ENCODE assay signal across 19 mouse cellular contexts in genomic region chr7:89391281-89391680, GRCm38 (mm10). TPM values are rescaled to one million over a fixed set of nuclear protein-coding genes. Genes with fewer than 3 reads are reported as not detected.
DNase-seq lines count a peak whose midpoint lies in the region; ATAC-seq and TF ChIP-seq lines count a peak whose summit lies in the region.
"Had no signal": no experiment of that assay in that cellular context is flagged by ENCODE, and none has a peak within 500 bp of the region (broad histone marks: within the 10 kb centered on the region; RNA-seq: fewer than 3 reads in every experiment).

No protein-coding gene starts in this region.

- peaks cover 25% of the 10 kb centered on the region for H3K4me1 ChIP-seq in kidney, adult 2 months (ENCODE audit: control insufficient read depth, insufficient read depth, low read length)
- no peaks in the 10 kb centered on the region for H3K4me1 ChIP-seq in midbrain, embryonic 11.5 days (ENCODE audit: control insufficient read depth, insufficient read depth, low read length)
- H3K4me1 ChIP-seq in midbrain, postnatal 0 days (ENCODE audit: insufficient read depth, low read length) = no peaks in the 10 kb centered on the region
- H3K4me1 ChIP-seq: forebrain, embryonic 15.5 days had no signal

- no peaks in the 10 kb centered on the region; the same call in 1 of the 2 replicates for H3K9me3 ChIP-seq in midbrain, embryonic 11.5 days (ENCODE audit: control insufficient read depth, low read length)
- H3K9me3 ChIP-seq in midbrain, postnatal 0 days (ENCODE audit: low read length) = 0 out of 2 replicates have a peak, but pooled peaks cover 2% of the 10 kb centered on the region
- H3K9me3 ChIP-seq: embryonic facial prominence, embryonic 12.5 days; forebrain, embryonic 15.5 days; G1E; heart, embryonic 13.5 days had no signal

- intact Hi-C loops in gastrocnemius, adult 2 months (cut with DNase I) = no loop called here
- intact Hi-C loops in gastrocnemius, postnatal 36 days (cut with DNase I) = no loop called here

- no peaks in the 10 kb centered on the region for H3K36me3 ChIP-seq in kidney, adult 2 months (ENCODE audit: control insufficient read depth, insufficient read depth, low read length)
- H3K36me3 ChIP-seq in midbrain, embryonic 11.5 days (ENCODE audit: control insufficient read depth, insufficient read depth, low read length) = no peaks in the 10 kb centered on the region
- no peaks in the 10 kb centered on the region for H3K36me3 ChIP-seq in midbrain, postnatal 0 days (ENCODE audit: insufficient read depth, low read length)
- H3K36me3 ChIP-seq: embryonic facial prominence, embryonic 12.5 days; forebrain, embryonic 15.5 days; G1E had no signal

- 74% methylated on average over 3 of the region's 3 CpGs for WGBS in kidney, adult 2 months
- WGBS in midbrain, embryonic 11.5 days = 90% methylated on average over 3 of the region's 3 CpGs
- WGBS in midbrain, postnatal 0 days = 97% methylated on average over 3 of the region's 3 CpGs

- DNase-seq in gastrocnemius, adult 2 months = no peak
- DNase-seq in gastrocnemius, postnatal 36 days = no peak
- peak; percentile 67 for DNase-seq in kidney, adult 2 months
- no peak for DNase-seq in kidney, postnatal 14 days
- peak; percentile 64 for DNase-seq in midbrain, embryonic 11.5 days (ENCODE audit: low spot score, missing footprints)
- DNase-seq in midbrain, postnatal 0 days (ENCODE audit: low spot score) = no peak
- DNase-seq in layer of hippocampus, postnatal 10 days (ENCODE audit: low spot score in 2 of 2) = no peak
- DNase-seq in ovary, adult 18-20 months (ENCODE audit: low spot score) = no peak
- DNase-seq: B cell, adult 2 months; cerebellum, adult 11-12 months; cerebellum, adult 9-10 months; cerebellum, postnatal 25 days; gastrocnemius, postnatal 10 days; heart, postnatal 36 days had no signal

- H3K9ac ChIP-seq in midbrain, embryonic 11.5 days (ENCODE audit: low read length) = no peak overlapping the region
- H3K9ac ChIP-seq in midbrain, postnatal 0 days (replicated peaks; ENCODE audit: low read length, poor library complexity, severe bottlenecking) = no peak overlapping the region
- H3K9ac ChIP-seq: embryonic facial prominence, embryonic 12.5 days; forebrain, embryonic 15.5 days; heart, embryonic 13.5 days had no signal

- TF ChIP-seq POLR2A in kidney, adult 2 months (IDR thresholded peaks at IDR 0.05; ENCODE audit: low read depth, low read length) = no peak

- peak overlapping the region; percentile 71 for H3K27ac ChIP-seq in gastrocnemius, adult 2 months
- H3K27ac ChIP-seq in kidney, adult 2 months (ENCODE audit: insufficient read depth, low read depth, low read length) = no peak overlapping the region; the same call in 1 of the 2 replicates
- H3K27ac ChIP-seq in midbrain, embryonic 11.5 days (ENCODE audit: low read depth, low read length) = no peak overlapping the region
- H3K27ac ChIP-seq in midbrain, postnatal 0 days (ENCODE audit: low read depth, low read length) = no peak overlapping the region
- H3K27ac ChIP-seq: embryonic facial prominence, embryonic 12.5 days; forebrain, embryonic 15.5 days; heart, embryonic 13.5 days had no signal

- ATAC-seq in midbrain, embryonic 11.5 days (ENCODE audit: low FRiP score) = no peak
- no peak for ATAC-seq in midbrain, postnatal 0 days (ENCODE audit: low FRiP score)
- ATAC-seq: CD4-positive, CD25-positive, alpha-beta regulatory T cell, adult 4 months; forebrain, embryonic 15.5 days had no signal

- no peak overlapping the region for H3K4me2 ChIP-seq in midbrain, embryonic 11.5 days
- H3K4me2 ChIP-seq in midbrain, postnatal 0 days (ENCODE audit: low read depth, low read length, poor library complexity, severe bottlenecking) = no peak overlapping the region
- H3K4me2 ChIP-seq: embryonic facial prominence, embryonic 12.5 days; forebrain, embryonic 15.5 days; heart, embryonic 13.5 days had no signal

- no peaks in the 10 kb centered on the region for H3K27me3 ChIP-seq in kidney, adult 2 months (replicated peaks; ENCODE audit: control insufficient read depth, insufficient read depth, low read length)
- no peaks in the 10 kb centered on the region for H3K27me3 ChIP-seq in midbrain, embryonic 11.5 days (ENCODE audit: control insufficient read depth, insufficient read depth, low read length)
- no peaks in the 10 kb centered on the region for H3K27me3 ChIP-seq in midbrain, postnatal 0 days (ENCODE audit: insufficient read depth, low read length)
- H3K27me3 ChIP-seq: embryonic facial prominence, embryonic 12.5 days; forebrain, embryonic 15.5 days; heart, embryonic 13.5 days had no signal

- no peak for TF ChIP-seq CTCF in gastrocnemius, adult 2 months (IDR thresholded peaks at IDR 0.05)
- TF ChIP-seq CTCF in kidney, adult 2 months (conservative IDR thresholded peaks at IDR 0.05; ENCODE audit: insufficient read depth, insufficient read length, low read depth, low read length) = no peak
- no peak for TF ChIP-seq CTCF in midbrain, postnatal 0 days (IDR thresholded peaks at IDR 0.05)

- H3K4me3 ChIP-seq in gastrocnemius, adult 2 months = no peak overlapping the region
- H3K4me3 ChIP-seq in kidney, adult 2 months (ENCODE audit: insufficient read depth, low read depth, low read length) = no peak overlapping the region
- no peak overlapping the region for H3K4me3 ChIP-seq in midbrain, embryonic 11.5 days (ENCODE audit: low read depth, low read length)
- no peak overlapping the region for H3K4me3 ChIP-seq in midbrain, postnatal 0 days (ENCODE audit: low read depth, low read length)
- H3K4me3 ChIP-seq: embryonic facial prominence, embryonic 12.5 days; forebrain, embryonic 15.5 days; heart, embryonic 13.5 days had no signal

RNA-seq across cellular contexts. Expression of gene Tmem135, which starts 12.7 kb away (rescaled TPM):
- total RNA-seq in gastrocnemius, adult 2 months (2021) = 10 to 100 TPM; 13.2 to 19.6 TPM
- total RNA-seq in gastrocnemius, postnatal 36 days (2021) = 10 to 100 TPM; 15.5 to 18.3 TPM
- polyA plus RNA-seq in kidney, adult 2 months (2012; rRNA removed) = 53.6 and 100 TPM in 2 replicates
- polyA plus RNA-seq in midbrain, embryonic 11.5 days (2014; fragmentation: Nextera tagmentation; extraction: Ambion mirVana) = 15.1 and 16.7 TPM in 2 replicates
- 34.9 and 35.7 TPM in 2 replicates for total RNA-seq in midbrain, postnatal 0 days (2014; rRNA removed)
- polyA plus RNA-seq in midbrain, postnatal 0 days (2015; fragmentation: Nextera tagmentation; extraction: Ambion mirVana) = 28.7 and 33.5 TPM in 2 replicates
- total RNA-seq in layer of hippocampus, postnatal 10 days (2021) = 10 to 100 TPM; 72.2 to 84.4 TPM

RNA-seq across cellular contexts. Expression of gene Fzd4, which starts 12.9 kb away (rescaled TPM):
- total RNA-seq in gastrocnemius, adult 2 months (2021) = 10 to 100 TPM; 30.6 to 32.4 TPM
- total RNA-seq in gastrocnemius, postnatal 36 days (2021) = 10 to 100 TPM; 15.1 to 38.5 TPM
- polyA plus RNA-seq in kidney, adult 2 months (2012; rRNA removed) = 28.7 and 31.2 TPM in 2 replicates
- polyA plus RNA-seq in midbrain, embryonic 11.5 days (2014; fragmentation: Nextera tagmentation; extraction: Ambion mirVana) = 2.0 and 2.6 TPM in 2 replicates
- 3.9 and 4.4 TPM in 2 replicates for total RNA-seq in midbrain, postnatal 0 days (2014; rRNA removed)
- 1.2 and 1.5 TPM in 2 replicates for polyA plus RNA-seq in midbrain, postnatal 0 days (2015; fragmentation: Nextera tagmentation; extraction: Ambion mirVana)
- 1 to 10 TPM; 7.9 to 8.2 TPM for total RNA-seq in layer of hippocampus, postnatal 10 days (2021)
- polyA plus RNA-seq: CD4-positive, CD25-positive, alpha-beta regulatory T cell, adult 4 months; G1E had no signal

Comparison
In these comparisons a context has a peak if more than half of its experiments do, and no peak if none do; other contexts are left out.
1. DNase-seq: peak in kidney, adult 2 months (single experiment) and midbrain, embryonic 11.5 days (single experiment); none in gastrocnemius, adult 2 months (single experiment), gastrocnemius, postnatal 36 days (0 of 2), kidney, postnatal 14 days (single experiment), midbrain, postnatal 0 days (single experiment), layer of hippocampus, postnatal 10 days (0 of 2) and ovary, adult 18-20 months (single experiment).